Mouse (Mus musculus) liver, embryonic 13.5 days (tissue): ENCODE data around the gene Bud23. TPM values are rescaled to one million over a fixed set of nuclear protein-coding genes. Genes with fewer than 3 reads are reported as not detected.
"Not testable (repeated sequence)": the region's sequence is repeated elsewhere in the genome, so short reads cannot be mapped to it uniquely, and the experiment has no call there.

Experiments used
- ATAC-seq: fragments of 200-750 bp; cut with Nextera tagmentation; 2 replicates; pipeline ENCODE4 v1.8.0; 2017; ENCODE audit warnings: low read depth, mild to moderate bottlenecking, moderate number of reproducible peaks, moderate library complexity
- DNase-seq: peaks from one replicate; pipeline ENCODE4 v3.0.0; 2022
- H3K27ac ChIP-seq: fragments of 300-500 bp; sonication (generic); 2 replicates; pipeline ENCODE4 v1.5.1; 2015; ENCODE audit warnings: moderate library complexity, mild to moderate bottlenecking, inconsistent platforms
- H3K27me3 ChIP-seq: fragments of 300-500 bp; sonication (generic); 2 replicates; pipeline ENCODE4 v1.6.1; 2015; ENCODE audit warnings: mild to moderate bottlenecking, inconsistent platforms
- H3K36me3 ChIP-seq: fragments of 300-500 bp; sonication (generic); 2 replicates; pipeline ENCODE4 v1.6.1; 2015; ENCODE audit warnings: mild to moderate bottlenecking, inconsistent platforms
- H3K4me1 ChIP-seq: fragments of 300-500 bp; sonication (generic); replicated peaks from 2 replicates; pipeline ENCODE4 v1.6.1; 2015; ENCODE audit warnings: inconsistent platforms
- H3K4me2 ChIP-seq: fragments of 300-500 bp; sonication (generic); 2 replicates; pipeline ENCODE4 v1.6.1; 2015; ENCODE audit warnings: inconsistent platforms, mild to moderate bottlenecking, moderate library complexity
- H3K4me3 ChIP-seq: fragments of 300-500 bp; sonication (generic); replicated peaks from 2 replicates; pipeline ENCODE4 v1.5.1; 2015; ENCODE audit warnings: mild to moderate bottlenecking, inconsistent platforms
- H3K9ac ChIP-seq: fragments of 300-500 bp; sonication (generic); 2 replicates; pipeline ENCODE4 v1.6.1; 2015; ENCODE audit warnings: mild to moderate bottlenecking, inconsistent platforms
- H3K9me3 ChIP-seq: fragments of 300-500 bp; sonication (generic); replicated peaks from 2 replicates; pipeline ENCODE4 v1.6.1; 2016; ENCODE audit warnings: inconsistent platforms
- WGBS: fragments of 180-500 bp; shearing (Covaris S2); methylation state at CpG from one replicate; pipeline ENCODE4 v1.1.7; 2015; ENCODE audit not compliant: insufficient replicate concordance; 5-methylcytosine and 5-hydroxymethylcytosine counted together
- polyA plus RNA-seq: library from polyadenylated mRNA; unstranded; fragments of >200 nt; fragmentation: Nextera tagmentation; extraction: Ambion mirVana; gene quantifications from 2 replicates; pipeline ENCODE4 v1.2.1, GENCODE M21; 2015

Gene Bud23
- polyA plus RNA-seq, 1 experiment from 2014 or later: 82.4 TPM

DNA sequence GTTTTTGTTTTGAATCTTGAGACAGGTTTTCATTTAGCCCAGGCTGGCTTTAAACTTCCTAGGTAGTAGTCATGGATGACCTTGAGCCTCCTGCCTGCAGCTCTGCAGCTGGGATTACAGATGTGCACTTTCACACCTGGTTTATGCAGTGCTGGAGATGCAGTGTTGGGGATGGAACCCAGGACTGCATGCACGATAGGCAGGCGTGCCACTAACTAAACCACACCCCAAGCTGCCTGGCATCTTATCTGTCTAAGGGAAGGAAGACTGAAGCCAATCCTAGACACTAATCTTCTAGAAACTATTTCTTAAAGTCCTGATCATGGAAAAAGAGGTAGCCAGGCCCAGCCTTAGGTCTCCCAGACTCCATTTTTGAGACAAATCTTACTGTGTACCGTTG, 5.7 kb upstream of the Bud23 start:
- H3K4me2 ChIP-seq: no peak overlapping the region
- ATAC-seq: peak; percentile 67
- H3K36me3 ChIP-seq: peaks cover 21% of the 10 kb centered on the region; the same call in 1 of the 2 replicates
- H3K27me3 ChIP-seq: 0 out of 2 replicates have a peak, but pooled peaks cover 4% of the 10 kb centered on the region
- H3K9me3 ChIP-seq: no peaks in the 10 kb centered on the region
- H3K27ac ChIP-seq: no peak overlapping the region
- 49% methylated on average over 3 of the region's 3 CpGs for WGBS
- peaks cover 29% of the 10 kb centered on the region for H3K4me1 ChIP-seq
- no peak overlapping the region; the same call in 1 of the 2 replicates for H3K9ac ChIP-seq
- peak; percentile 29 for DNase-seq
- H3K4me3 ChIP-seq: no peak overlapping the region

DNA sequence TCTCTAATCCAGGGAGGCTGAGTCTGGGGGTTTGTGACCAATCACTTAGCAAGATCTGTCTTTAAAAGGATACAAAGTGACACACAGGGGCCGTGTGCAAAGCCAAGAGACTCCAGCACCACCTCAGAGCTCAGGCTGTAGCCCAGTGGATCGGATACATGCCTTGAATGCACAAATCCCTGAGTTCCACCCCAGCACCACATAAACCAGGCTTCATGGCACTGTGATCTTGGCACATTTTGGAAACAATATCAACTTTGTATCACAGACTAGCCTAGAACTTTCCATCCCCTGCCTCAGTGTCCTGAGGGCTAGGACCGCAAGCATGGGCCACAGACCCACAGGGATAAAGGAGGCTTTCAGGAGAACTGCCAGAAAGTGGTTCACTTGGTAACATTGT, 1.2 kb upstream of the Bud23 start:
- Histone ChIP-seq H3K36me3 (peaks cover 29% of the 10 kb centered on the region), H3K4me1 (peaks cover 40% of the 10 kb centered on the region), H3K27ac (no peak overlapping the region), H3K9me3 (no peaks in the 10 kb centered on the region), H3K4me3 (no peak overlapping the region), H3K27me3 (no peaks in the 10 kb centered on the region), H3K4me2 (peak overlapping the region; percentile 95; the same call in 1 of the 2 replicates), H3K9ac (no peak overlapping the region)
- no peak for DNase-seq
- no peak for ATAC-seq
- 80% methylated on average over 3 of the region's 3 CpGs for WGBS

DNA sequence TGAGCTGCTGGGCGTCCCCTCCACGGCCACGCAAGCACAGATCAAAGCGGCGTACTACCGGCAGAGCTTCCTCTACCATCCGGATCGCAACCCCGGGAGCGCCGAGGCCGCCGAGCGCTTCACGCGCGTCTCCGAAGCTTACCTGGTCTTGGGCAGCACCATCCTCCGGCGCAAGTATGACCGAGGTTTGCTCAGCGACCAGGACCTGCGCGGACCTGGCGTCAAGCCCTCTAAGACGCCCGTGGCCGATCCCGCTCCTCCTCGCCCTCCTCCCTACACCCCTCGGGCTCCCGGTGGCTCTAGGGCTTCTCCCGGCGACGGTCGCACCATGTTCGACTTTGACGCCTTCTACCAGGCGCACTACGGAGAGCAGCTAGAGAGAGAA, 385 bp downstream of the Bud23 start:
- no peaks in the 10 kb centered on the region for H3K27me3 ChIP-seq
- H3K9me3 ChIP-seq: no peaks in the 10 kb centered on the region
- DNase-seq: no peak
- peak; percentile 72 for ATAC-seq
- peak overlapping the region; percentile 95 for H3K4me2 ChIP-seq
- H3K4me1 ChIP-seq: peaks cover 28% of the 10 kb centered on the region
- peaks cover 46% of the 10 kb centered on the region for H3K36me3 ChIP-seq
- WGBS: under 1% methylated on average over 40 of the region's 40 CpGs
- peak overlapping the region; percentile 88 for H3K9ac ChIP-seq
- peak overlapping the region; percentile 70 for H3K27ac ChIP-seq
- peak overlapping the region; percentile 92 for H3K4me3 ChIP-seq

DNA sequence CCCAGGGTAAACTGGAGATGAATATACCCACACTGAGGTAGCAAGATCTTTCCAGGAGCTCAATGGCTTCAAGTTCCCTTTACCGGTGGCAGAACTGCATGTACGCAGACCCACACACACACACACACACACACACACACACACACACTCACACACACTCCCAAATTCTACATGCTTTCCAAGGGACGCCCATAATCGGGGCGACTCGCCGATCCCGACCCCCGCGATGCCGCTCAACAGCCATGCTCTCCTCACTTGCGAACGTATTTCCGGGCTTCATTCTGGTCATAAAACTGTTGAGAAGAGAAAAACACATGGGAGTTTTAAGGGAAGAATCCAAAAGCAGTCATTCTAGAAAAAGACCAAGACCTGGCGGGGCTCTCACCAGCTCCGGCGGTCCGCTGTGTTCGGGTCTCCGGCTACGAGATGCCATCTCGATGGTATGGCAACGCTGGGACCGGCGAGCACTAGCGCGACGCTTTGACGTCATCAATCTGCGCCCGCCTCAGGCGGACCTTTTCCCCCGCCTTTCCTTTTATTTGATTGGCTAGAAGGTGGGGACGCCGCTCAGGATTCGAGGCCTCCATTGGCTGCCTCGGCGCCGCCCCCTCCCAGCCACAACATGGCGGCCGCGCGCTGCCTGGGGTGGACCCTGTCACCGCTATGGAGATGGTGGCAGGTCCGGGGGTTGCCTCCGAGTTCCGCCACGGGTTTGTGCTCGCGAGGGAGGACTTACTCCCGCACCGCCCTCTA, 954 bp downstream of the Bud23 start, which contains the start of gene Dnajc30:
Gene Dnajc30, plus strand, starts transcription at position 574 of the 753 bp plus-strand sequence.
- Histone ChIP-seq H3K27me3 (no peaks in the 10 kb centered on the region), H3K4me2 (peak within 1 kb of the TSS; percentile 95), H3K9ac (peak within 1 kb of the TSS; percentile 88), H3K4me3 (peak within 1 kb of the TSS; percentile 92), H3K4me1 (peaks cover 28% of the 10 kb centered on the region), H3K9me3 (no peaks in the 10 kb centered on the region), H3K27ac (peak within 1 kb of the TSS; percentile 70), H3K36me3 (peaks cover 51% of the 10 kb centered on the region)
- WGBS: under 1% methylated on average over 52 of the region's 52 CpGs
- ATAC-seq (peak; percentile 95), DNase-seq (peak; percentile 95)

DNA sequence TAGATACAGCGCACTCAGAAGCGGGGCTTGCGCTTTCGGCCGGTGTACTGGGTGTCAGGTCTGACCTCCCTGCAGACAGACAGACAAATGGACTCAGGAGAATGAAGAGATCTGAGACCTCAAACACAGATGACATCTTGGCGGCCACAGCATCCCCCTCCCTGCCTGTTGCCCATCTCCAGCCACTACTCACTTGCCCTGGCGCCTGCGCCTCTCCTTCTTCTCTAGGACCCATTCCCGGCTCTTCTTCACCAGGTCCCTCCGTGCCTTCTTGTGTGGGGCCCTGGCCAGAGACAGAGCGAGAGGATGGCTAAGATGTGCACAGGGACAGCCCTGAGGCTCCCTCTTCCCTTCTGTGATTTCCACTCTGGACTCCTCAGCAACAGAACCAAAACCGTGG, 11.4 kb downstream of the Bud23 start:
- Histone ChIP-seq H3K36me3 (peaks cover 70% of the 10 kb centered on the region), H3K4me3 (no peak overlapping the region), H3K27me3 (no peaks in the 10 kb centered on the region), H3K4me1 (no peaks in the 10 kb centered on the region), H3K27ac (no peak overlapping the region), H3K4me2 (no peak overlapping the region), H3K9me3 (no peaks in the 10 kb centered on the region), H3K9ac (no peak overlapping the region)
- no peak for ATAC-seq
- DNase-seq: no peak
- WGBS: 81% methylated on average over 12 of the region's 12 CpGs

DNA sequence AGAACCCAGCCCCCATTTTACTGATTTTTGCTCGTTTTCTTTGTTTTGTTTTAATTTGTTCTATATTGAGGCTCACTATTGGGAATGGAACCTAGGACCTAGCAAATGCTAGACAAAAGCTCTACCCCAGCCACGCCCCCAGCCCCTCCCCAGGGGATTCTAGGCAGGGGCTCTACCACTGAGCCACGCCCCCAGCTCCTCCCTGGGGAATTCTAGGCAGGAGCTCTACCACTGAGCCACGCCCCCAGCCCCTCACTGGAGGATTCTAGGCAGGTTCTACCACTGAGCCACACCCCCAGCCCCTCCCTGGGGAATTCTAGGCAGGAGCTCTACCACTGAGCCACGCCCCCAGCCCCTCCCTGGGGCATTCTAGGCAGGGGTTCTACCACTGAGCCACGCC, 15.5 kb downstream of the Bud23 start:
- DNase-seq, H3K9ac ChIP-seq, H3K4me3 ChIP-seq, H3K27ac ChIP-seq, ATAC-seq, H3K4me1 ChIP-seq, H3K9me3 ChIP-seq, H3K27me3 ChIP-seq, H3K4me2 ChIP-seq: not testable (repeated sequence)
- 71% methylated on average over 6 of the region's 6 CpGs for WGBS
- H3K36me3 ChIP-seq: peaks cover 39% of the 10 kb centered on the region

DNA sequence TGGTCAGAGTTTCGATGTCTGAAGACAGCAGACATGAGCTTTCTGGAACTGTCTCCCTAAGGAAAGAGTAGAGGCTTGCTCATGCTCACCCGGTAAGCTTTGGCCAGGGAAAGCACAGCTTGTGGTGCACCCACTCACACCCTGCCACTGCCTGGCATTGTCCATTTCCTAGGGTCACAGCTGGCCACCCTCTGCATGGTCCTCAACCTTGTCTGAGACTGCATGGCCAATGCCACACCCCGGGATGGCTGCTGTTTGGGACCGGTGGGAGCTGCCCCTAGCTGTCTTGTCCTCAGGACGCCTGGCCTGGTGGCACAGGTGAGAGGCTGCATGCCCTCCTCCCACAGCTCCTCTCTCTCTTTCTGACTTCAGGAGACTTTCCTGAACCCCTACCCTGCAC, 16.2 kb downstream of the Bud23 start:
- no peak overlapping the region for H3K4me2 ChIP-seq
- 73% methylated on average over 5 of the region's 5 CpGs for WGBS
- no peaks in the 10 kb centered on the region for H3K4me1 ChIP-seq
- H3K27ac ChIP-seq: no peak overlapping the region
- DNase-seq (no peak), ATAC-seq (no peak)
- H3K36me3 ChIP-seq: peaks cover 31% of the 10 kb centered on the region
- no peak overlapping the region for H3K9ac ChIP-seq
- H3K27me3 ChIP-seq: no peaks in the 10 kb centered on the region
- no peaks in the 10 kb centered on the region for H3K9me3 ChIP-seq
- H3K4me3 ChIP-seq: no peak overlapping the region

DNA sequence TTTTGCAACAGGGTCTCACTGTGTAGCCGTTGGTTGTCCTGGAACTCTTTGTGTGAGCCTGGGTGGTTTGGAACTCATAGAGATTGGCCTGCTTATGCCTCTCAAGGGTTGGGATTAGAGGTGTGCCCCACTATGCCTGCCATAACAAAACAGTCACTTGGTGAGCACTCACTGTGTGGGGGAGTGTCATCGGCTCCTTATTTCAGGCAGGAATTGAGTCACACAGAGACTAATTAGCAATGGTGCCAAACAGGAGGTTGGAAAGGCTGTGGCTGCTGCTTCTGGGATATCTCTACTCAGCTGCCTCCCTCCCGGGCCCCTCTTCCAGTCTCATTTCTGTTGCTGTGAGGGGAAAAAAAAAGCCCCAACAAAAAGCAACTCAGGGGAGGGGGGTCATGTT, 20.2 kb downstream of the Bud23 start:
- H3K27ac ChIP-seq: no peak overlapping the region
- no peaks in the 10 kb centered on the region for H3K27me3 ChIP-seq
- H3K9me3 ChIP-seq: no peaks in the 10 kb centered on the region
- H3K4me1 ChIP-seq: peaks cover 35% of the 10 kb centered on the region
- DNase-seq (no peak), ATAC-seq (no peak)
- 78% methylated on average over 3 of the region's 3 CpGs for WGBS
- H3K36me3 ChIP-seq: peaks cover 15% of the 10 kb centered on the region
- H3K9ac ChIP-seq: no peak overlapping the region
- no peak overlapping the region for H3K4me2 ChIP-seq
- H3K4me3 ChIP-seq: no peak overlapping the region

DNA sequence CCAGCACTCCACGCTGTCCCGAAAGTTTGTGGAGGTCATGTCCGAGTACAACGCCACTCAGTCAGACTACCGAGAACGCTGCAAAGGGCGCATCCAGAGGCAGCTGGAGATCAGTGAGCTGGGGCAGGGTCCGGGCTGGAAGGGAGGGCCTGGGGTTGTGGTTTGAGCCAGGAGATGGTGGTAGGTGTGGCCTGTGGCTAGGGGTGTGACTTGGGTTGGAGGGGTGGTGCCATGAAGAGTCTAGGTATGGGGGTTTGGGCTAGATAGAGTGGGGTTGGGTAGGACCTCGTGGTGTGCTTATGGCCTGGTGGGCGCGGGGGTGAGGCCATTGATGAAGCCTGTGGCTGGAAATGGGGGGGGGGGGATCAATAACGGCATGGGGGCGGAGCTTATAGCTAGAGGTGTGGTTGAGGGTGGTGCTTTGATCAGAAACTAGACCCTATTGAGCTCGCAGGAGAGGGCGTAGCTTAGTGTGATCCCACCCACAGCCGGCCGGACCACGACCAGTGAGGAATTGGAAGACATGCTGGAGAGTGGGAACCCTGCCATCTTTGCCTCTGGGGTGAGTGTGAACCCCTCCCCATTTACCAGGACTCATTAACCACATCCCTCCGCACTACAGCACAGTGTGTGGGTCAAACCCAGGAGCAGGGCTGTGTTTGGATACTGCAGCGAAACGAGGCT, 22.5 kb downstream of the Bud23 start:
- 36% methylated on average over 21 of the region's 21 CpGs for WGBS
- Histone ChIP-seq H3K36me3 (peaks cover 6% of the 10 kb centered on the region; the same call in 1 of the 2 replicates), H3K9me3 (no peaks in the 10 kb centered on the region), H3K4me2 (peak overlapping the region; percentile 62), H3K27ac (no peak overlapping the region), H3K9ac (peak overlapping the region; percentile 36; the same call in 1 of the 2 replicates), H3K4me1 (peaks cover 43% of the 10 kb centered on the region), H3K4me3 (peak overlapping the region; percentile 38), H3K27me3 (no peaks in the 10 kb centered on the region)
- ATAC-seq (peak; percentile 70), DNase-seq (peak; percentile 38)

DNA sequence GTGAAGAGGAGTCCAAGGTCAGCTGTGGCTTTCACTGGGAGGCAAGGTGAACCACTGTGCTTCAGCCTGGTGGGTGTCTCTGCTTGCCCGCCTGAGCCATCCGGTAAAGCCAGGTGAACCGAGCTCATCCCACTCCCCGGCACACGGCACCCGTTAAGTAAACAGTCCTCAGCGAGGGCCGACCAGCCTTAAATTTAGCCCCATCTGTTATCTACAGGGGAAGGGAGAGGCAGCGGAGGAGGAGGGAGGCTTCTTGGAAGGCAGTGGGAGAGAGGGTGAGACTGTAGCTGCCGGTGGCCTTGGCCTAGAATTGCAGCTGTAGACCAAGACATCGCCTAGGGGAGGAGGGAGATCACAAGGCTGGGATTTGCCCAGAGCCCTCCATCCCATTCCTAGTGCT, 24.0 kb downstream of the Bud23 start:
- no peak for DNase-seq
- Histone ChIP-seq H3K4me2 (peak overlapping the region; percentile 30), H3K36me3 (peaks cover 6% of the 10 kb centered on the region; the same call in 1 of the 2 replicates), H3K4me3 (no peak overlapping the region), H3K4me1 (peaks cover 49% of the 10 kb centered on the region), H3K9me3 (no peaks in the 10 kb centered on the region), H3K27ac (peak overlapping the region; percentile 50), H3K27me3 (no peaks in the 10 kb centered on the region), H3K9ac (peak overlapping the region; percentile 8)
- 28% methylated on average over 11 of the region's 11 CpGs for WGBS
- ATAC-seq: no peak

DNA sequence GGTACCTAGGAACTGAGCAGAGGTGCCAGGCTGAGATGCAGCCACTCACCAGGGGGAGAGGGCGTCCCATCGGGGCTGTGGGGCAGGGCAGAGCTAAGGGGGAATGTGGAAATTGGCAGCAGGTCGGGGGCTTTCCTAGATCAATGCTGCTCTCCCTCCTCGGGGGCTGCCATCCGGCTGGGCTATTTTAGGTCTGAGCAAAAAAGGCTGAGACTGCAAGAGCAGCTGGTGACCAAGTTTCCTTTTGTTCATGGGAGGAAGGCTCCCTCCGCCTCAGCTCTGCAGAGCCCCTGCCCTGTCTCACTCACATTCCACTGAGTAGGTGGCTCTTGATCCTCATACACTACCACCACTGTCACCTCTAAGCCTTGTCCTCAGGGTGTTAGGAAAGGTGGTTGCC, 24.7 kb downstream of the Bud23 start:
- H3K4me1 ChIP-seq: peaks cover 54% of the 10 kb centered on the region
- peak overlapping the region; percentile 8 for H3K9ac ChIP-seq
- peak overlapping the region; percentile 50 for H3K27ac ChIP-seq
- H3K4me2 ChIP-seq: peak overlapping the region; percentile 30; the same call in 1 of the 2 replicates
- no peak overlapping the region for H3K4me3 ChIP-seq
- ATAC-seq: no peak
- DNase-seq: no peak
- no peaks in the 10 kb centered on the region for H3K9me3 ChIP-seq
- H3K36me3 ChIP-seq: peaks cover 4% of the 10 kb centered on the region; the same call in 1 of the 2 replicates
- H3K27me3 ChIP-seq: no peaks in the 10 kb centered on the region
- 46% methylated on average over 6 of the region's 6 CpGs for WGBS
